Mouse (Mus musculus) CH12.LX (cell line): Measurements from ENCODE around the gene Soga1. TPM values are rescaled to one million over a fixed set of nuclear protein-coding genes. Genes with fewer than 3 reads are reported as not detected.

Experiments
- DNase-seq: peaks from one replicate; pipeline ENCODE4 v3.0.0-alpha.2; 2013; ENCODE audit errors: extremely low read depth
- H3K27ac ChIP-seq: 2 replicates; pipeline ENCODE4 v1.5.1; 2012; ENCODE audit warnings: low read depth, mild to moderate bottlenecking, control low read depth, moderate library complexity; ENCODE audit not compliant: insufficient read depth
- H3K27me3 ChIP-seq: replicated peaks from 2 replicates; pipeline ENCODE3; 2012; ENCODE audit warnings: inconsistent platforms
- H3K36me3 ChIP-seq, 2 experiments: replicated peaks in 1 of 2; 2 replicates each; pipeline versions ENCODE3 to v1.6.1; 2012; ENCODE audit warnings: inconsistent platforms in 1 of 2, low read length in 1 of 2, mild to moderate bottlenecking in 1 of 2, mixed read lengths in 1 of 2, moderate library complexity in 1 of 2; ENCODE audit not compliant: control insufficient read depth in 1 of 2, insufficient read depth in 1 of 2
- H3K4me1 ChIP-seq, 2 experiments: 2 replicates each; pipeline ENCODE4 v1.6.1; 2012; ENCODE audit warnings: inconsistent platforms in 1 of 2, moderate library complexity in 1 of 2; ENCODE audit not compliant: insufficient read depth in 2 of 2, control insufficient read depth in 1 of 2
- H3K4me2 ChIP-seq: 2 replicates; pipeline ENCODE4 v1.6.1; 2012; ENCODE audit warnings: low read depth, mild to moderate bottlenecking, control low read depth; ENCODE audit not compliant: poor library complexity, insufficient read depth, severe bottlenecking
- H3K4me3 ChIP-seq, 3 experiments: fragments of 150-350 bp in 1 of 3; sonication (generic) in 1 of 3; replicated peaks in 1 of 3; 2 replicates each; pipeline versions ENCODE3 to v1.5.1; 2011 to 2012; ENCODE audit warnings: low read depth in 2 of 3, low read length in 2 of 3, mild to moderate bottlenecking in 2 of 3, moderate library complexity in 2 of 3, control low read depth in 1 of 3, improper control_type of control experiment in 1 of 3, inconsistent platforms in 1 of 3, mixed read lengths in 1 of 3; ENCODE audit not compliant: poor library complexity in 1 of 3
- H3K79me2 ChIP-seq: replicated peaks from 2 replicates; pipeline ENCODE4 v1.6.1; 2012; ENCODE audit warnings: mild to moderate bottlenecking, moderate library complexity; ENCODE audit not compliant: control insufficient read depth, poor library complexity, insufficient read depth, severe bottlenecking; ENCODE audit errors: extremely low read depth
- H3K9ac ChIP-seq: 2 replicates; pipeline ENCODE4 v1.6.1; 2012; ENCODE audit warnings: low read depth, mild to moderate bottlenecking, control low read depth, moderate library complexity; ENCODE audit not compliant: insufficient read depth
- H3K9me3 ChIP-seq: replicated peaks from 2 replicates; pipeline ENCODE3; 2012; ENCODE audit warnings: low read length, inconsistent platforms, mixed read lengths
- CTCF ChIP-seq, 2 experiments: IDR thresholded peaks in 1 of 2; conservative IDR thresholded peaks in 1 of 2; 2 replicates each; pipeline ENCODE4 v1.5.1; 2011 to 2012; ENCODE audit warnings: low read depth in 2 of 2, low read length in 2 of 2, improper control_type of control experiment in 1 of 2, inconsistent platforms in 1 of 2, mild to moderate bottlenecking in 1 of 2, moderate library complexity in 1 of 2
- E2F4 ChIP-seq: IDR thresholded peaks from 2 replicates; pipeline ENCODE4 v1.6.1; 2011; ENCODE audit warnings: low read depth, low read length, improper control_type of control experiment; ENCODE audit not compliant: insufficient replicate concordance
- GABPA ChIP-seq: IDR thresholded peaks from 2 replicates; pipeline ENCODE4 v1.6.1; 2012; ENCODE audit warnings: low read depth, low read length, improper control_type of control experiment, inconsistent platforms; ENCODE audit not compliant: insufficient replicate concordance
- MAFK ChIP-seq: IDR thresholded peaks from 2 replicates; pipeline ENCODE4 v1.6.1; 2011; ENCODE audit warnings: low read length, improper control_type of control experiment; ENCODE audit not compliant: insufficient replicate concordance
- MAX ChIP-seq: IDR thresholded peaks from 2 replicates; pipeline ENCODE4 v1.6.1; 2011; ENCODE audit warnings: low read length, improper control_type of control experiment
- MAZ ChIP-seq: IDR thresholded peaks from 2 replicates; pipeline ENCODE4 v1.6.1; 2012; ENCODE audit warnings: low read depth, mild to moderate bottlenecking, inconsistent platforms, low read length, improper control_type of control experiment, moderate library complexity
- MXI1 ChIP-seq: IDR thresholded peaks from 2 replicates; pipeline ENCODE4 v1.6.1; 2011; ENCODE audit warnings: mild to moderate bottlenecking, low read depth, low read length, improper control_type of control experiment
- POLR2AphosphoS2 ChIP-seq: IDR thresholded peaks from 2 replicates; pipeline ENCODE4 v1.6.1; 2011; ENCODE audit warnings: low read depth, low read length, improper control_type of control experiment
- RCOR1 ChIP-seq: conservative IDR thresholded peaks from 2 replicates; pipeline ENCODE4 v1.6.1; 2012; ENCODE audit warnings: low read depth, mild to moderate bottlenecking, inconsistent platforms, low read length, improper control_type of control experiment
- SMC3 ChIP-seq: IDR thresholded peaks from 2 replicates; pipeline ENCODE4 v1.6.1; 2011; ENCODE audit warnings: low read depth, low read length, improper control_type of control experiment
- TBP ChIP-seq: conservative IDR thresholded peaks from 2 replicates; pipeline ENCODE4 v1.6.1; 2011; ENCODE audit warnings: low read depth, low read length, improper control_type of control experiment
- UBTF ChIP-seq: IDR thresholded peaks from 2 replicates; pipeline ENCODE4 v1.6.1; 2012; ENCODE audit warnings: low read depth, mild to moderate bottlenecking, inconsistent platforms, low read length, improper control_type of control experiment, moderate library complexity
- USF1 ChIP-seq: IDR thresholded peaks from 2 replicates; pipeline ENCODE4 v1.6.1; 2014; ENCODE audit warnings: low read depth, mild to moderate bottlenecking, inconsistent platforms, low read length, improper control_type of control experiment
- USF2 ChIP-seq: conservative IDR thresholded peaks from 2 replicates; pipeline ENCODE4 v1.6.1; 2011; ENCODE audit warnings: low read depth, low read length, improper control_type of control experiment
- dilution Hi-C: fragments of 300-500 bp; cut with MboI; formaldehyde crosslinking; loops from 2 replicates; pipeline ENCODE4 v1.14.3; 2020; ENCODE audit warnings: low sequenced_read_pairs; ENCODE audit not compliant: extremely low pct_unique_long_range_greater_than_20kb, extremely low pct_ligation_motif_present
- in situ Hi-C: fragments of 300-500 bp; cut with MboI; formaldehyde crosslinking; loops from 3 replicates; pipeline ENCODE4 v1.14.3; 2019; ENCODE audit warnings: low sequenced_read_pairs, low pct_ligation_motif_present, low pct_unique_long_range_greater_than_20kb, mixed read lengths
- polyA plus RNA-seq: library from polyadenylated mRNA; unstranded; fragments of >175 nt; gene quantifications from 2 replicates; pipeline ENCODE4 v1.2.1, GENCODE M21; 2012; ENCODE audit warnings: low read depth; ENCODE audit not compliant: insufficient read length
- total RNA-seq, 2 experiments: library from RNA; depleted of rRNA; stranded (reverse); fragments of 300-350 nt in 1 of 2; fragments of >200 nt in 1 of 2; gene quantifications; 2 replicates each; pipeline ENCODE4 v1.2.3; 2012 to 2014

The Soga1 gene
- total and polyA plus RNA-seq, 3 experiments = 0.39 to 2.0 (median 2.0) TPM

DNA sequence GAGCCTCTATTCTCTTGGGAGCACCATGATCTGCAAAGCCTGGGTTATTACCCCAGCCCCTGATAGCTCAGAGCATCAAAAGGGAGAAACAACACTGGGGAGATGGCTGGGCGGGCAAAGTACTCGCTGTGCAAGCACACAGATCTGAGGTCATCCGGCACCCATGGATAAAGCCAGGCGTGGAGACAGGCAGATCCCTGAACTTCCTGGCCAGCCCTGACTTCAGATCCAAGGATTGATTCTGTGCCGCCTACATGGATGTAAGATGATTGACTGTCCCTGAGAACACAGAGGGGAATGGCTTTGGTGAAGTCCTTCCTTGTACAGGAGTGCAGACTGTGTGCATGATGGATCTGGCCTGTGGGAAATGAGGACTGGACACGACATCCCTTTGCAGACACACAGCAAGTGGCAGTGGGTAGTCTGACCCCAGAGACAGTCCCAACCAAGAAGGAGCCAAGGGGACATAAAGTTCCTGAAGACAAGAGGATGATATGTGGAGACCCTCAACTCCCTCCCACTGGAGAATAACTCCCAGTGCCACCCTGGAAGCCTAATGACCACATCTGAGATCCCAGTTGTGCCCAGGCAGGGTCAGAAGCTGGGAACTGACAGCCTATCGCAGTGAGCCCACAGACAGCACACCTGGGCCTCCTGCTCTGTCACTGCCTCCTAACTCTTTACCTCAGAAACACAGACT is 12.2 kb downstream of the Soga1 start:
- dilution Hi-C loops = no loop called here

DNA sequence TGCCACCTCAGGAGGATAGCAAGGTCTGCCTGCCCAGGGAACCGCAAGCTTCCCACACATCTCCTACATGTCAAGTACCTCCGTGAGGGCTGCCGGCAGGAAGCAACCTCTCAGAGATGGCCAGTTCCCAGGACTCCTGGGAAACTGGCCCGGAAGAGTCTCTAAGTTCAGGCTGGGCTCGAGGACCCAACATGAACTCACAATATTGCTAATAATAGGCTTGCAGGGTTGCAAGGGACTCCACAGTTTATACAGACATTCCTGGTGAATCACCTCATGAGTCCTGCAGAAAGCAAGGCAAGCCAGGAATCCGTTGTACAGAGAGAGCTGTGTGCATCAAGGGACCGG is 13.2 kb downstream of the Soga1 start:
- H3K27me3 ChIP-seq = no peaks in the 10 kb centered on the region
- no peaks in the 10 kb centered on the region for H3K9me3 ChIP-seq
- no peaks in the 10 kb centered on the region for H3K79me2 ChIP-seq
- no peak for DNase-seq
- H3K27ac ChIP-seq = no peak overlapping the region
- H3K4me2 ChIP-seq = no peak overlapping the region
- no peaks in the 10 kb centered on the region for H3K36me3 ChIP-seq
- peaks cover 30 to 62% of the 10 kb centered on the region in 2 experiments for H3K4me1 ChIP-seq
- H3K9ac ChIP-seq = no peak overlapping the region
- TF ChIP-seq E2F4 (no peak), USF2 (no peak)
- in situ Hi-C loops = no loop called here
- H3K4me3 ChIP-seq = no peak overlapping the region
- dilution Hi-C loops = no loop called here

More for the DNA sequence above, 12.2 kb downstream of the Soga1 start:
- H3K79me2 ChIP-seq = no peaks in the 10 kb centered on the region
- H3K4me1 ChIP-seq = peaks cover 39 to 72% of the 10 kb centered on the region in 2 experiments
- TF ChIP-seq POLR2AphosphoS2 = no peak
- TF ChIP-seq USF2 = no peak
- TF ChIP-seq MAZ = no peak
- TF ChIP-seq MAFK = no peak
- no peak for TF ChIP-seq MAX
- no peak for TF ChIP-seq RCOR1
- no peak for TF ChIP-seq UBTF
- TF ChIP-seq TBP = no peak
- TF ChIP-seq SMC3 = no peak
- no peak for TF ChIP-seq CTCF (conservative IDR thresholded peaks at IDR 0.05 in 1 of 2, IDR thresholded peaks at IDR 0.05 in 1 of 2; ENCODE audit: low read depth in 2 of 2, low read length in 2 of 2)
- TF ChIP-seq GABPA = no peak
- TF ChIP-seq MXI1 = no peak
- no peak for TF ChIP-seq USF1
- no peaks in the 10 kb centered on the region for H3K27me3 ChIP-seq
- no peaks in the 10 kb centered on the region for H3K36me3 ChIP-seq
- in situ Hi-C loops = no loop called here
- DNase-seq = no peak
- H3K4me2 ChIP-seq = no peak overlapping the region
- H3K9me3 ChIP-seq = no peaks in the 10 kb centered on the region
- H3K27ac ChIP-seq = no peak overlapping the region
- H3K9ac ChIP-seq = no peak overlapping the region
- H3K4me3 ChIP-seq = no peak overlapping the region
